Mouse (Mus musculus) cerebellum, adult 2 months (tissue): ENCODE data around the gene Rcan2.

ENCODE experiments used
- CTCF ChIP-seq: fragments of 200-500 bp; IDR thresholded peaks from 2 replicates; pipeline ENCODE4 v1.5.1; 2011; ENCODE audit warnings: low read depth, mild to moderate bottlenecking, control low read depth, low read length, moderate library complexity, borderline replicate concordance; ENCODE audit not compliant: insufficient read depth
- POLR2A ChIP-seq: fragments of 200-500 bp; IDR thresholded peaks from 2 replicates; pipeline ENCODE4 v1.6.1; 2011; ENCODE audit warnings: low read length, control low read depth, borderline replicate concordance; ENCODE audit not compliant: insufficient read depth

DNA sequence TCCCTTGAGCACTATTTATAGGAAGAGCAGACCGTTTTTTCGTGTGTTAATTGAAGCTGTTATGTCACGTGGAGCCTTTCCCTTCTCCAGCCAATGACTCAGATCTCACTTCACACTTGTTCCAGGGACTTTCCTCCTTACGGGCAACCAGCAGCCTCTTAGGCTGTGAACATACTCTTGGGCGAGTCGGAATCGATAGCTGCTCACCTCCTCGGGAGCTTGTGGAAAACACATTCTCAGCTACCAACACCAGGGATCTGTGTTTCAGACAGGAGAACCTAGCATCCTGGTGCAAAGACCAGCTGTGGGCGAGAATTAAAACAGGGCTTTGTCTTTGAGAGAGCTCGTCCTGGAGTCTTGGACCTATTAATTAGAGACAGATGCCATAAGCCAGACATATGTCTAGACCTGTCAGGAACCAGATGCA, 189.8 kb downstream of the Rcan2 start:
- TF ChIP-seq POLR2A: no peak
- TF ChIP-seq CTCF: no peak
